Mouse (Mus musculus): ENCODE data around the gene Cnot6l.

Cnot6l gene

DNA sequence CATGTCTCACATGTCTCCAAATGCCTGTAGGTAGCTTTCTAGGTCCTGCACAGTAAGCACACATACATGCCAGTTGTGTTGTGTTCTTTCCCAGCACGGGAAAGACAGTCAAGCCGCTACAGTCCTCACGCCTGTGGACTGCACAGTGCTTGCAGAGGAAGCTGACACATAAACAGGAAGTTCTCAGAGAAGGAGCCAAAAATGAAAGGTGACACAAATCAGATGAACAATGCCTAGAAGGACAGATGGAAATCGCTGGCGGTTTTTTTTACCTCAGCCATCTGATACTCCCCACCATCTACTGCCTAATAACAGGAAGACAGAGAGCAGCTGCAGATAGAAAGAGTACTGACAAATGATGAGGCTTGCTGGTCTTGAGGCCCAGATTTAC, at the start of gene Cnot6l:
Cnot6l (minus strand) TSS at position 151 of the 391 bp plus-strand sequence.
- ATAC-seq (ENCODE audit: low TSS enrichment) = no peak

DNA sequence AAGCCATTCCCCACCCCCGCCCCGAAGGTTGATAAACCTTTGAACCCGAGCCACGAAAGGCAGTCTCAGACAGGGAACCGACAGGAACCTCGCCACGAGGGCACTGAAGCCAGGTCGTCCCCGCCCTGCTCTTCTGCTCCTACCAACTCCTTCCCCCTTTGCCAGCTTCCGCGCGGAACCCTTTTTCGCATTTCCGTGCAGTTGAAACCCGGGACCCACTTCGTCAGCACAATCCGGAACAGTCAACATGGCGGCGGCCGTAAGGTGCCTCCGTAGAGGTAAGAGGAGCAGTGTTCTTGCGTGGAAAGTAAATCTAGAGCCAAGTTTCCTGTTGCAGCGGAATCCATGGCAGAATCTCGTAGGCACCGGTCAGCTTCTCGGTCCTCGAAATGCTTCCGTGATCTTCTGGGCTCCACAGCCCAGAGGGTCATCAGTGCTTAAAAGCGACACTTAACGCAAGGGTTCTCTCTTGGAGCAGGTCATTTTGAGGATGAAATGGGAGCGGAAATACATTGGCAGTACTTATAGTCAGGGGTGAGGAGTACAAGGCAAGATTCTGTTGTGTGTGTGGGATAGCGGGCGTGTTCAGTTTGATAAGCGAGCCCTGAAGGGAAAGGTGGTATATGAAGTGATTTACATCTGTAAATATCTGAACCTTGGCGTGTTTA, 46.1 kb upstream of the Cnot6l start:
- ATAC-seq (ENCODE audit: low TSS enrichment) = peak; percentile 98

DNA sequence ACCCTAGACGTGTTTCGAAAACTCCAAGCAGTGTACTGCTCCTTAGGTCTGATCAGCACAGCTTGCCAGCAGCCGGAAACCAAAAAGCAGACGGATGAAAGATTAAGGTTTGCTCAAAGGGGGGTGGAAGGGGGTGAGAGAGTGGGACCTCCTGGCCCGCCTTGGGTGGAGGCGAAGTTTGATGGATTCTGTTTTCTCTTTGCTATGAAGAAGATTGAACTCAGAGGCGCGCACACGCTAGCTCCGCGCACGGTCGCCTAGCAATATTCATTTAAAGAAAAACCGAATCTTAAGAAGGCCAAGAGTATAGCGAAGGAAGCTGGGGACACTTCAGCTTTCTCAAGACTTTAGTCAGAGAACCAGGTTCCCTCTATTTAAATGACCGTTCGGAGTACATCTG, 45.5 kb upstream of the Cnot6l start, which contains the start of gene Mrpl1:
Mrpl1 (plus strand) TSS at position 35 of the 400 bp plus-strand sequence.
- ATAC-seq (ENCODE audit: low TSS enrichment) = peak; percentile 56

DNA sequence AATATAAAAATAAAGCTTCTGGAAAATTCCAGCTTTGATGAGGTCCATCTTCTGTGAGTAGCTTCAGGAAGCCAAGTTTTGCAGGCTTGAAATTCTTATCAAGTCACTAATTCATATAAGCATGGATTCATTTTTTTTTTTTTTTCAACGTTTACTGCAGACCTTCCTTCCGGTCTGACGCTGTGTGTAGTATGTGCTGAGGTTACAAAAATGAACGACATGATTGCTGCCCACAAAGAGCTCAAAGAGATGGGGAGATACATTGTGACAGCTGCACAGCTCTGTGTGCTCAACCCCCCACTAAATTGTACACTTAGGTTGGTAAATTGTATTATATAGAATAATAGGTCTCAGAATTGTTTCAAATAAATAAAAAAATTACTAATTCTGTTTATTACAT, 44.6 kb upstream of the Cnot6l start:
- no peak for ATAC-seq (ENCODE audit: low TSS enrichment)

DNA sequence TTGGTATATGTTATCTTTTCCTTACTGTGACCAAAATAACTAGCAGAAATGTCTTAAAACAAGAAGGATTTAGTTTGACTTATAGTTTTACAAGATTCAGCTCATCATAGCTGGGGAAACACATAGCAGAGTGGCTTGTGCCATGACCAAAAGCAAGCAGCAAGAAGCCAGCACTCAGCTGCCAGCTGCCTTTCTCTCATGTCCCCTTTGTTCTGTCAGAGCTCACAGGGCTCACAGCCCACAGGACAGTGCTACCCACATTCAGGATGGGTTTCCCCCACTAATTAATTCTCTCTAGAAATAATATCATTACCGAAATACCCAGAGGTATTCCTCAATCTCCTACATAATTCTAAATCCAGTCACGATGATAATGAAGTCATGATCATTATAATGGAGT, 43.6 kb upstream of the Cnot6l start:
- no peak for ATAC-seq (ENCODE audit: low TSS enrichment)

DNA sequence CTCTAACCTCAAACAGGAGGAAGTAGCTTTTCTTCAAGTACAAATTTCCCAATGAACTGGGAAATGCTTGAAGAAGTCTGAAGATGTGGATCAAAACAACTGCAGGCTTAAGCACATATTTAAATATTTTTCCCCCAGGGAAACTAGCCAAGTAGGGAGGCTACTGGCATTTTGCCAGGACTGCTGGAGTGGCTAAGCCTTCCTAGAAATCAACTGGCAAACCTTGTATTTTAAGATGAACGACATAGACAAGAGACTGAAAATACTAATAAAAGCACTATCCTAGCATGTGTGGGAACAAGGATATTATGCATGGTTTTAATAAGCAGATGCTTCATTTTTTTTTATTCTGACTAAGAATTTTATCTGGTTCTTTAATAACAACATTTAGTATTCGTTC, 42.9 kb upstream of the Cnot6l start:
- no peak for ATAC-seq (ENCODE audit: low TSS enrichment)

DNA sequence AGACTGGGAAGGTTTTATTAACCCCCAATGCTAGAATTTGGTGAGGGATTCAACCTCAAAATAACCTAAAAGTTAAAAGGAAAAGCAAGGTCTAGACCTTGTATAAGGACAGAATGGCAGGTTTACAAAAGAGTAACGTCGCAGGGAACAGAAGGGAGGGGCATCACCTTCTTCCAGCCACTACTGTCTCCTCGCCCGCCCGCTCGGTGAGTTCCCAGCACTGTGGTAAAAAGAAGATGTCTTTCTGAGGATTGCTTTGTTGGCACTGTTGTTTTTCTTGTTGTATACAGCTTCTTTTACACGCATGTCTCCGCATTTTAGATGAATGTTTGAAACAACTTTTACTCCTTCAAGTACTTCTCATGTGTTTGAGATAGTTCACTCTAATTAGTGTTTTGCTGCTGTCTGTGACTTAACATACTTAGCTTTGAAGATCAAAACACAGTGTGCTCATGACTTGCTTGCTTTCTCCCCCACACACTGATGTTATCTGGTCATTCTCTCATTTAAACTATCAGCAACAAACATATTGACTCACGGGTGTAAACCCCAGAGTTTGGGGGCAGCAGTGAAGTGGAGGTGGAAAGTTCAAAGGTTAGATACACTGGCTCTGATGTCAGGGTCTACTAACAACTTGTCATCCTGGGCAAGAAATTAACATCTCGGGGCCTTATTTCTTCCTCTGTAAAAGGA, 37.6 kb upstream of the Cnot6l start:
- no peak for ATAC-seq (ENCODE audit: low TSS enrichment)

DNA sequence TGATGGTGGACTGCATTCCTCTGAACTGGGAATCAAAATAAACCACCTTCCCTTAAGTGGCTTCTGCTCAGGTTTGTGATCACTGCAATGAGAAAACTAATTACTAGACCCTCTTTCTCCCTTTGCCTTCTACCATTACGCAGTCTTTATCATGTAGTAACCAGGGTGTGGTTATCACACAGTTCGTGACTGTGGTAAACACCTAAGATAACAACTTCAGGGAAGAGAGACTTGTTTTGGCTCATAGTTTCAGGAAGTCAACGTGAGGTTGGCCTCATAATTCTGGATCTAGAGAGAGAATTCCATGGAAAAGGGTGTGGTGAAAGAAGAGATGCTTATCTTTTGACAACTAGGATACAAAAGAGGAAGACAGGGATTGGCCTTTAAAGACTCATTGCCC, 36.3 kb upstream of the Cnot6l start:
- ATAC-seq (ENCODE audit: low TSS enrichment) = no peak

DNA sequence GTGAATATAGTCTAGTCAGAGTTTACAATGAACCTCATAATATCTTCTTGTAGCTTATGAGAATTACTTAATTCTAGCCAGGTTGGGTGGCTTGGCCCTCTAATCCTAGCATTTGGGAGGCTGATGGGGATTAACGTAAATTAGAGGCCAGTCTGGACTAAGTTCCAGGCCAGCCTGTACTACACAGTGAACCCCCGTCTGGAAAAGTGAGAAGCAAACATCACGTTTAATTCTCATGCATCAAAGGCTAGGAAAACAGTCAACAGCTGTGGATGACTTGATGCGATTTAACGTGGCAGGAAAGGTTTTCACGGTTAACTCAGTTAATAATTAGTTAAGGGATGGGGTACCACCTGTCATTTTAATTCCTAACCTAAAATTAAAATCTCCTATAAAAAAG, 34.3 kb upstream of the Cnot6l start:
- ATAC-seq (ENCODE audit: low TSS enrichment) = no peak

DNA sequence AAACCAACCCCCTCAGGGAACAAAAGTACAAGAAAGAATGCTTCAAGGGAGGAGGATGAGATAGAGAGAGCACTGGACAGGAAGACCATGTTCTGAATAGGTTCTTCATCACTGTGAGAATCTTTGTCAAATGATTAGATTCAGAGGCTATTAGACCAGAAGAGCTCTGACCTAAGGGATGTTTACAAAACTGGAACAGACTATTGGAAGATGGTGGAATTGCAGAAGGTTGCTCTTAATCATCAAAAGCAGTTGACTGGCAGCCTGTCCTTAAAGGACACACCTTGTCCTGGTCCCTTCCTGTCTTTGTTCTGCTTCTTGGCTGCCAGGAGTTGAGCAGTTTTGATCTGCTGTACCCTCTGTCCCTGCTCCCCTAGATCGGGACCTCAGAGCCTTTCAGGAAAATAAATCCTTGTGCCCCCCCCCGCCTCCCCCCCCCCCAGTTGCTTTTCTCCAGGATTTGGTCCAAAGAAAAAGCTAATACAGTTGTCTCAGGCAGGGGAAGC, 32.6 kb upstream of the Cnot6l start:
- ATAC-seq (ENCODE audit: low TSS enrichment) = no peak

DNA sequence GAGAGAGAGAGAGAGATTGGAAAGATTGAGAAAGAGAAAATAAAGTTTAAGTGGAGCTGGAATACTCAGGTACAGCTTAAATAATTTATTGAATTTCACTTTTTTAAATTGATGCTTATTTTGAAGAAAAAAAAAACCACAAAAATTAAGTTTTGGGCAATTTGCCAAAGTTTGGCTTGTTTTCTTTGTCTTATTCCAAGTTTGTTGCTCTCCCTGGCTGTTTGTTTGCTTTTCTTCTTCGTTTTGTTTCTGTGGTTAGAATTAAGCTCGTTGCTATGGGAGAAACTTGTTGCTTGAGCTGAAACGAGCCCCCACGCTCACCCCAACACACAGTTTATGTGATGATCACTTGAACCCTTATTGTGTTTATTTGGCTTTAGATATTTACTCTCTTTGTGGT, 27.3 kb upstream of the Cnot6l start:
- no peak for ATAC-seq (ENCODE audit: low TSS enrichment)

DNA sequence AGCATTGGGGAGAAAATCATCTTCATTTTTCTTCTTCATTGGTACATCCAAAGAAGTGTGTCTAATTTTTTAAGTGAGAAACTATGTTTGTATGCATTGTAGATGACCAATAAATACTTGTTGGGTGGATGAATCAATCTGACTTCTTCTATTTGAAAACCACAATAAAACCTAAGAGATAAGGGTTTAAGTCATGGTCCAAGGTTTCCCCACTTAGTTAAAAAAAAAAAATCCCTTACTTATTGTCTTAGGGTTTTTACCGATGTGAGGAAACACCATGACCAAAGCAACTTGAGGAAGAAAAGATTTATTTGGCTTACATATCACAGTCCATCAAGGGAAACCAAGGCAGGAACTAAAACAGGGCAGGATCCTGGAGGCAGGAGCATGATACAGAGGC, 25.8 kb upstream of the Cnot6l start:
- ATAC-seq (ENCODE audit: low TSS enrichment) = no peak

DNA sequence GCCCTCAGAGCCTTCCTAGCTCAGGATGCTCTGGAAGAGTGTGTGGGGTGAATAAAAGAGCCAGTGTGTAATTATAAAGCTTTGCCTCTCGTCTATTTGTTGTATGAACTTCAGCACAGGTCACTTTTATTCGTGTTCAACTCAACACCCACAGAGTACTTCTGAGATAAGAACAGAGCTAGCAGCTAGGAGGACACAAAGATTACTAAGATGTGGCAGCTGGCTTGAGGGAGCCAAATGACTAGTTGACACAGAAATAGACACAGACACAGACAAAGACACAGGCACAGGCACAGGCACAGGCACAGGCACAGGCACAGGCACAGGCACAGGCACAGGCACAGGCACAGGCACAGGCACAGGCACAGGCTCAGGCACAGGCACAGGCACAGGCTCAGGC, 20.0 kb upstream of the Cnot6l start:
- no peak for ATAC-seq (ENCODE audit: low TSS enrichment)

DNA sequence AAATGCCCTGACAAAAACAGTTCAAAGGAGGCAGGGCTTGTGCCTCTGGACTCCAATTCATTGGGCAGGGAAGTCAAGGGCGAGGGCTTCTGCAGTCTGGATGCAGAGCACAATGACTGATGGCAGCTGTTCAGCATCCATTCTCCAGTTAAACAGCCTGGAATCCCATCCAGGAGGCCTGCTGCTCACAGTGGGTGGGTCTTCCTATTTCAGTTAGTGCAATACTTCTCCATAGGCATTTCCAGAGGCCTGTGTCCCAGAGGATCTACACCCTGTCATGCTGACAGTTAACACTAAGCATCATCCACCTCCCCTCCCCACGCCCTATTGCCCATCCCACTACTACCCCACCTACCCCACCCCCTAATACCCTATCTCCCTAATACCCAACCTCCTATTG, 19.2 kb upstream of the Cnot6l start:
- ATAC-seq (ENCODE audit: low TSS enrichment) = no peak

DNA sequence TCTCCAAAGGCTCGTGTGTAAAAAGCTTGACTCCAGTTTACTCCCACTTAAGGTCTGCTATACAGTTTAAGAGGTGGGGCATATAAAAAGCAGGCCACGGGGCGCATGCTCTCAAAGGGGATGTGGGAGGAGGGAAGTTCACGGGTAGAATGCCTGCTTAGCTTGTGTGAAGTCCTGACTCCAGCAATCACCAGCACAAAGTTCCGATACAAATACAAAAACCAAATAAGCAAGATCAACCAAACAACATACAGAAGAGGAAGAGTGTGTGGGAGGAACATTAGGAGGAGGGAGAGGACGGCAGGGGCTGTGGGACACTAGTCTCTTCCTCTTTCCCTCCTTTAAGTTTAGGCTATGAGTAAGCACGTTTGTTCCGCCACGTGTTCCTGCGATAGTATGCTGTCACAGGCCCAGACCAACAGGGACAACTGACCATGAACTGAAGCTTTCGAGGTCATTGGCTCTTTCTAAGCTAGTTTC, 12.9 kb upstream of the Cnot6l start:
- no peak for ATAC-seq (ENCODE audit: low TSS enrichment)

DNA sequence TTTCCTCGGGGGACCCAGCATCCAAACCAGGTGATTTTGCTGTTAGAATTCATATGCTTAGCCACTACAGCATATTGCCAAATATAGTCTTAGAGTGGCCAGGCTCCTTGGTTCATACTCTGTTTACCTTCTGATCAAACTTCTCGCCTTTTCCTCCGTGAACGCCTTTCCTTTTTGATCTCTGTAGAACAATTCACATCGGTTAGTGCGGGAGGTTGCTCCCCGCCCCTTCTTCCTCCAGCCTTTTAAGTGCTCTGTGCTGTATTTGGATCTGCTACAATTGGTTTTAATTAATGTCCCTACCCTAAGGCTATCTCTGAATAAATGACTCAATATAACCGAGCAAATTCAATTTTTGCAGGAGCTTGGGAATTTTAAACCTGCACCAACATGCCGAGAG, 12.2 kb upstream of the Cnot6l start:
- no peak for ATAC-seq (ENCODE audit: low TSS enrichment)

DNA sequence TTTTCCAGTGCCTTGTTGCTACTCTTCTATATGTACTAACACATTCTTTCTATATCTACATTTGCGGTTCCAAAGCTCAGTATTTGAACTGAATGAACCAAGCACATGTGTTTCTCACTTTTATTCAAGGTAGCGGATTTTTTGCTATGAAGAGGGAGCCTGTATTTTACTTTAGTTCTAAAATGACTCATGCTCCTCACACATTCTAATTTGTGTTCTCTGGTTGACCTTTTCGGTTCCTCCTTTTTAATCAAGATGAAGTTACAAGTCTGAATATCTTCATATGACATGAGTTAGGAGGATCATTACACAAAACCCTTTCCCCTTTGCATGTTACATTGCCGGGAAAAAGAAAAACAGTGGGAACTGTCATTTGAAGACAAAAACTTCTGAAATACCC, 7.8 kb upstream of the Cnot6l start:
- no peak for ATAC-seq (ENCODE audit: low TSS enrichment)

DNA sequence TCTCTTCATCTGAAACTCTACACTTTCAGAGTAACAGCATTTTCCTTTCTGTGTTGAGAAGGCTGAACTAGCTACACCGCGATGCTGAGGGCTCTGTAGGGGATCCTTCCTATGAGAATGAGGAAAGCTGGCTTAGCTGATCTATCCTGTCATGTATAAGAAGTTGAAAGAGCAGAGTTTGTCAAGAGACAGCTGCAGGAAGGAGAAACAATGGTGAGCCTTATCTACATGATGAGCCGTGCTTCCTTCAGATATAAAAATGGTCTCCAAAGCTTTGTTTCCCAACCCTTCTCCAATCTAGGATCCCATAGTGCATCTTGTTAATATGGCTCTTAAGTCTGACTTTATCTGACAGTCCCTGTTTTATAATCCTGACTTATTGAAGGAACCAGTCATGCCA, 6.5 kb upstream of the Cnot6l start:
- no peak for ATAC-seq (ENCODE audit: low TSS enrichment)

DNA sequence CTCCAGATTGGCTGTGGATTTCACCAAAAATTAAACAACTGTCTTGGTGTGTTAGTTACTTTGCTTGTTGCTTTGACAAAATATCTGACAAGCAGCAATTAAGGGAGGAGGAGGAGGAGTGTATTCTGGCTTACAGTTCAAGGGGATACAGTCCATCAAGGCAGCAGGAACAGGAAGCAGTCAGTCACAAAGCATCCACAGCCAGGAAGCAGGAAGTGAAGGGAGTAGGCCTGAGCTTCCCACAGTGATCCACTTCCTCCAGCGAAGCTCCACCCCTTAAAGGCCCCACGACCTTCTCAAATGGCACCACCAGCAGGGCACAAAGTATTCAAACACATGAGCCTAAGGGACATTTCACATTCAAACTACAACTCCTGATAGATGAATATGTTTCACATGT, 2.8 kb upstream of the Cnot6l start:
- ATAC-seq (ENCODE audit: low TSS enrichment) = no peak

DNA sequence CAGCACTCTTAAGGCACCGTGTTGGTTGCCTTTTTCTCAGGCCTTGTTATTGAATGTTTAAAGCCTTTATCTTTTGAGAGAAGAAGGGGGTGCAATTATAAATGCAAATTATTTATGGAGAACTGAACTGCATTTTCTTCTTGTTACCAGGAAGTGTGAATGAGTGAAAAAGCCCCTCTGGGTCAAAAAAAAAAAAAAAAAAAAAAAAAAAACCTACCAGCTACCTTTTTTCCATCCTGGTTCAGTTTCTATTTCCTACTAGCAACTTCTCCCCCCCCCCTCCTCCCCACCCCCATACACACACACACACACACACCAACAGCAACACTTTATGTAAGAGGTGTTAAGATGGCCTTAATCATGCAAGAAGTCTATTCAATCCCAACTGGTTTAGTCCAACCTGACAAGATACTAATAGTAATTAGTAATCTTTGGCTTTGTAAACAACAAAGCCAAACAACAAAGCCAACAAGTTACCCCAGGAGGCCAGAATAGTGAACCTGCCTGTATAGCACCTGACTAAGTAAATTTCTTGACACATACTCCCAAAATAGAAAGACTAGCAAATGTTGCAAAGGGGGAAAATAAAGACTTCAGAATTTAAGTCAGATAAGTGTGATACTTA, 463 bp downstream of the Cnot6l start:
- ATAC-seq (ENCODE audit: low TSS enrichment) = no peak

DNA sequence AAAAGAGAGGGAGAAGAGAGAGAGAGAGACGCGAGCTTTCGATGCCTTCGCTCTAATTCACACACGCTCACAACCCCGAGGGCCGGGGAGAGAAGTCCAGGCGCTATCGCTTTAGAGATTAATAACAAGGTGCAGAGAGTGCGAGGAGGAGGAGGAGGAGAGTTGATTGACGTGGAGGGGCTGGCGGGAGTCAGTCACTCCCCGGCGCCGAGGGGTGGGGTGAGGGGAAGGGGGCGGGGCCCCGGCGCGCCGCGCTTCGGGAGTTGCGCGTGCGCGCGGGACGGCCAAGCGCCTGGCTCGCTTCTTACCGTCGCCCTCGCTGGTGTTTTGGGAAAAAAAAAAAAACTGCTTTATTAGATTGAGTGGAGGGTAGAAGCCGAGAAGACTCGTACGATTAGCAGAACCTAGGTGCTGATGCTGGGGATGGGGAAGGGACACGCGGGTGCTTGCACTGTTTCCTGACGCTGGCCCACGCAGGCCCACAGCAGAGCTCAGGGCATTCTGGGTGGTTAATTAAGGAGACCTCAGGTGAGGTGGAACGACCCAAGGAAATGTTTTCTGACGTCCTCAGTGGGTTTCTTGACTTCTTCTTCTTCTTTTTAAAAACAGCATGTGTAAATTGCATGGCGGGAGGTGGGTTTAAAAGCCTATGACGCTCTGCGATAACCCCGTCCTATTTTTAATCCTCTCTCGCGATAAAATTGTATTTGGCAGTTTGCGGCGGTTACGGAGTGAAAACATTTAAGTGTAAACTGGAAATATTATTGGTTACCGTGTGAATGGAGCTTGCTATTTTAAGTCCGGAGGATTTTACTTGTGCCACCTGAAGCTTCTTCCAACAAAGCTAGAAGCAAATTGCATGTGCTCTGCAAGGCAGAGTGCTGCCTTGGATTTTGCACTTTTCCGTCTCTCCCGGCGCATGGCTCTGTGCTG, 1.3 kb downstream of the Cnot6l start:
- ATAC-seq (ENCODE audit: low TSS enrichment) = peak; percentile 84
